Mouse (Mus musculus): ENCODE data around the gene Mgarp.
"Not testable (repeated sequence)": the region's sequence is repeated elsewhere in the genome, so short reads cannot be mapped to it uniquely, and the experiment has no call there.

The Mgarp gene

DNA sequence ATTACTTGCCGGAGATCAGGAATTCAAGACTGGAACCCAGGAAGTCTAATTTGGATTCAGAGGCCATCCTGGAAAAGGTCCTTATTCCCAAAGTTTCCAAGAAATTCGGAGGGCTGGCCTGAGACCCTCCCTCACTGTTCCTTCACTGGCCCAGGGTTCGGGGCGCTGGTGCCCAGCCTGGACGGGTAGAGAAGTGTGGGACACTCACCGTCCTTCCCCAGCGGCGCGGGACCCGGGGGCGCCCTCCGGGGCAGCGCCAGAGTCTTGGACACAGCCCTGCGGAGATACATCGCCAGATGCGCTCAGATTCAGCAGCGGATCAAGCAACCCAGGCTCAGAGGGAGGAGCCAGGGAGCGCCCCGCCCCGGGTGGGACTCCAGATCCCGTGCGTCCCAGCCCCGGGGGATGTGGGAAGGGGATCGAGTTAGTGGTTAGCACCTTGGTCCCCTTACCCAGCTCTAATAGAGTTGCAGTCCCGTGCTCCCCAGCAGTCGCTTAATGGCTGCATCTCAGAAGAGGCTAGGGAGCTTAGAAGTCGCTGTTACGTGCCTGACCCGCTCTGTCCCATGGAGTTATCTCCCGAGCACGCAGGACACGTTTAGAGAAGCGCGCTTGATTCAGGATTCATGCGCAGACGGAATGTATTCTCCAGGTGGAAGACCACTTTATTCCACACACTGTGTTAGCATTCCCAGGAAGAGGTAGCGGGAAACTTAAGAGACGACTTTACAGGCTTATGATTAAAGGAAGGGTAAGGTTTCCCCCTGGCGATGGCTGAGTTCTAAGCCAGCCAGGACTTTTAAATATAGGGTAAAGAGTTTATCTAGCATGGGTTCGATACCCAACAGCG is at the start of gene Mgarp:
Gene Mgarp, minus strand, starts transcription at position 520 of the 850 bp plus-strand sequence.
- peak; percentile 88 for DNase-seq (ENCODE audit: extremely low spot score, low spot score)

DNA sequence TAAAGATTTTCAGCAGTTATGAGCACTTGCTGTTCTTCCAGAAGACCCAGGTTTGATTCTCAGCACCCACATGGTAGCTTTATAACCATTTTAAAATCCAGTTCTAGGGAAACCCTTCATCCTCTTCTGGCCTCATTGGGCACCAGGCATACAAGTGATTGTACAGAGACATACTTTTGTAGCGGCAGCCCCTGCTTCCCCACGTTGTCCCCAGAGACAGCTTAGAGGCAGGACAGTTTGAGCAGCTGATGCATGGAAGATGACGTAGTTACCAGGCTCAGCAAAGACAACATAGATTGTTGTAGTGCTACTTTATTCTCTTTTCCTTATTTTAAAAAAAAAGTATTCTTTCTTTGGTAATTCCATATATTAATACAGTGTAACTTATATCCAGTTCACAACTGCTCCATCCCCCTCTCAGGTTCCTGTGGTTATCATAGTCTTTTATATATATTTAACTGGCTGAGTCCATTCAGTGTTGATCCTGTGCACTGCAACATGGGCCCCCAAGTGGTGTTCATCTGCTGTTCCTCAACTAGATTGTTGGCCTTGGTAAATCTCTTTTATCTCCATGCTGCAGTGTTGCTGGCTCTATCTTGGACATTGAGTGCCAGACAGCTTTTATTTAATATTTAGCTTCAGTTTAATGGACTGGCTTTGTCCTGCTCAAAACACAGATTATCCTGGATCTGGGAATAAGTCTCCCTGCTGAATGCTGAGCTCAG is 38.5 kb upstream of the Mgarp start:
- DNase-seq (ENCODE audit: extremely low spot score, low spot score) = no peak

DNA sequence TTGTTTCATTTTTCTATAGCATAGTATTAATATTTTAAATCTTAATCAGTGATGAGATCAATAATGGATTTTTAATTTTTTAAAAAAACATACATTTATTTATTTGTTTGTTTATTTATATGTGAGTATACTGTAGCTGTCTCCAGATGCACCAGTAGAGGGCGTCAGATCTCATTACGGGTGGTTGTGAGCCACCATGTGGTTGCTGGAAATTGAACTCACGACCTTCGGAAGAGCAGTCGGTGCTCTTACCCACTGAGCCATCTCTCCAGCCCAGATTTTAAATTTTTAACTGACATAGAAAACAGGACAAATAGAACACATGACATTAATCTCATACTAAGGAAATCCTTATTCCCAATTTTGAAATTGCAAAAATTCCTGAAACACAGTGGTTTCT is 37.8 kb upstream of the Mgarp start:
- not testable (repeated sequence) for DNase-seq (ENCODE audit: extremely low spot score, low spot score)

DNA sequence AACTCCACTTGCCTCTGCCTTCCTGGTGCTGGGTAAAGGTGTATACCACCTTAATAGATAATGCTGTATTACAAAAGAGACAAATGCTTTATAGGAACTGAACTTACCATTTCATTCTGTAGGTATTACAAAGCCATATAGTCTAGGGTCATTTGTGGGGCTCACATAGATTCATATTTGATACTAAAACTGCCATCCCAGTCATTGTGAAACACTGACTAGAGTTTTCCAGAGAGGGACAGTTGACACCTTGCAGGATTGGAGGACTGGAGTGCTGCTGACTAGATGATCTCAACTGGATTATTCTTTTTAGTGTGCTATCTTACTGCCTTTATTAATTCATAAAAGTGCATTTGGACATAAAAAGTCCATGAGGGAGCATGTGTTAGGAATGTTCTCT is 28.9 kb upstream of the Mgarp start:
- DNase-seq (ENCODE audit: extremely low spot score, low spot score) = no peak

GRCm38 (mm10) chr3:51421921-51422320 is 25.4 kb upstream of the Mgarp start:
- no peak for DNase-seq (ENCODE audit: extremely low spot score, low spot score)

DNA sequence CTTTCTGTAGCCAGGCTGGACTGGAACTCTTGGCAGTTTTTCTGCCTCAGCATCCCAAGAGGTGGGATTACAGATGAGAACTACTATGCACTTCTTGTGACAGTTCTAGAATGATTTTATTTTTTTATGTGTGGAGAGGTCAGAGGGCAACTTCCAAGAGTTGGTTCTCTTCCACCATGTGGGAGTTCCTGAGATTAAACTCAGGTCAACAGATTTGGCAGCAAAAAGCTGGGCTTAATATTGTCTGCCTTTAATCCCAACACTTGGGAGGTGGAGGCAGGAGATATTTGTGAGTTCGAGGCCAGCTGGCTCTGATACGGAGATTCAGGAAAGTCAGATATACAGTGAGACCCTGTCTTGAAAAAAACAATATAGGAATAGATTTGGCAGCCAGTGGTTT is 21.4 kb upstream of the Mgarp start:
- DNase-seq (ENCODE audit: extremely low spot score, low spot score) = no peak

GRCm38 (mm10) chr3:51417485-51417884 is 20.9 kb upstream of the Mgarp start:
- DNase-seq (ENCODE audit: extremely low spot score, low spot score) = no peak

DNA sequence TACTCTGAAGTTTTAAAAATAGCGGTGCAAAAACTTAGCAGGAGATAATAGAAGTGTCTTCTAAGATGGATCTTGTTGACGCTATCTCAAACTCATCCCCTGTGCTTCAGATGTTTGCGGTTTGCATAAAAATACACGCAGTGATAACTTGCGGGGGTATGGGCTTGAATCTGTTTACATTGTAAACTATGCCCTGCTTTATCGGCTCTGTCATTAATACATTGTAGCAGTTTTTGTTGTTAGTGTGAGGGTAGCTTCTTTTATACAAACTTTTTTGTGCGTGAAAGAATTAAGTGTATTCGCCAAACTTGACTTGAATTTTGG is 20.6 kb upstream of the Mgarp start:
- no peak for DNase-seq (ENCODE audit: extremely low spot score, low spot score)

DNA sequence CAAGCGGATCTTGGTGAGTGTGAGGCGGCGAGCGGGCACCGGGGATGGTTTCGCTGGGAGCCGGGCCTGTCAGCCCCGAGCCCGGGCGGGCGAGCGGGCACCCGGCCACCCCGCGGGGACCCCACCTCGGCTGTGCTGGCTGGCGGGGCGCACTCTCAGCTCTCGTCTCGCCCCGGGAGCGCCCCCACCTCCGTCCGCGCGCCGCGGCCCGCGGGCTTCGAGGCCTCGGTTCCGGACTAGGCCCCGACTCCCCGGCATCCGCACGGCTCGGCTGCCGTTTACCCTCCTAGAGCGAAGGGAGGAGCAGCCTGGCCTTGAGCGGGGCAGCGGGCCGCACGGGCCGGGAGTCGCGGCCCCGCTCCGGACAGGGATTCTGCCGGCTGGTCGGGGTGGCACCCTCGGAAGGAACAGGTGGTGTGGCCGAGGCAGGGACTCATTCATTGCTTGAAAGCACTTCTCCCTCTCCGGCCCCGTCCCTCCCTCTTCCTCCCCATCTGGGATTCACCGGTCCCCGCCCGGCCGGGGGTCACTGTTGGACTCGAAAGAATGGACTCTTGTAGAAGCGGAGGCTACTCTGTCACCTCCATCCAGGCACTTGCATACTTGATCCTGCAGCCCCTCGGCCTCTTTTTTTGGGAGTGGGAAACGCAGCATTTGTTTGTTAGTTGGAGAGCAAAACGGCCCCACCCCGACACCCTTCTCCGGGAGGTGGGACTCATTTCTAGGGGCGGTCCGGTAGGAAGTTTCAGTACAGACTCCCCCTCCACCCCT is 20.0 kb upstream of the Mgarp start:
- peak; percentile 68 for DNase-seq (ENCODE audit: extremely low spot score, low spot score)

- no peak for DNase-seq (ENCODE audit: extremely low spot score, low spot score)
Observed at GRCm38 (mm10) chr3:51416073-51416363, 19.5 kb upstream of the Mgarp start.

DNA sequence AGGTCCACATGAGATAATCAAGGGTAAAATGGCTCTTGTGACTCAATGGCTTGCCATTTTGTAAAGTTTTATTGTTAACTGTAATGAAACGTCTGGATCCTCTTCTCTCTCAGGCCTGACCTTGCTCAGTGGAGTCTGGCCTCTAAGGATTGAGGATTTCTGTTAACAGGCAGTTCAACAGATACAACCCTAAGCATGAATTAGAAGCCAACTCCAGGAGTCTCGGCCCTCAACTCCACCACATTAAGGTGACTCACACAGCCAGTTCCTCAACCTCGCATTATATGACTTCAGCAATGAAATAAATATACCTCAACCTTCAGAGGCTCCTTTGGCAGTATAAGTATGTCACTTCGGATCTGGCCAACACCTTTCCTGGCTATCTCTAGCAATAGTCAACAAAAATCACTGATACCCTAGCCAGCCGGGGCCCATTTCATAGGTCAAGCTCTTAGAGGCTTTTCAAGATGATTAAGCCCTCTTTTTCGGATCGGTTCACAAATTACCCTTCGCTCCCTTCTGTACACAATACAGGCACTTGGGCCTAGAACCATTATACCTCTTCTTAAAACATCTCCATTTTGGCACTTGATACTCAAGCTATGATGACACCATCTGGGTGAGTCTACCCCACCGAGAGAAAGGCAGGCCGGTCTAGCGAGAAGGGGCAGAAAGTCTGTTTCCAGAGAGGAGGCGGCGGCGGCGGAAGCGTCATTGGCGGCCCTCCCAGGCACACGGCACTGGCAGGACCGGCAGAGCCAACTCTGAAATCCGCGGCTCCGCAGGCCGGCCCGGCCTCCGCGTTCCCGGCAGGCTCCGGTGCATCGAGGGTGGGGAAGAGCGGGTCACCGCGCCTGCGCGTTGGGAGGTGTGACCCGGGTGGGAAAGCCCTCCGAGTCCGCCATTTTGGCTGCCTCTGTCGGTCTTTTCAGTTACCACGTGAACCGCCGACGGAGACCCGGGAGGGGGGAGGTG is 18.8 kb upstream of the Mgarp start, which contains the start of gene Naa15:
Gene Naa15, plus strand, starts transcription at position 51 of the 975 bp plus-strand sequence.
- DNase-seq (ENCODE audit: extremely low spot score, low spot score) = peak; percentile 95

GRCm38 (mm10) chr3:51413276-51413675 is 16.7 kb upstream of the Mgarp start:
- no peak for DNase-seq (ENCODE audit: extremely low spot score, low spot score)

GRCm38 (mm10) chr3:51412457-51412856 is 15.9 kb upstream of the Mgarp start:
- no peak for DNase-seq (ENCODE audit: extremely low spot score, low spot score)

GRCm38 (mm10) chr3:51408561-51409183 is 12.1 kb upstream of the Mgarp start, which contains the start of gene Ndufc1:
Gene Ndufc1 (minus strand): TSS chr3:51408988.
- DNase-seq (ENCODE audit: extremely low spot score, low spot score) = peak; percentile 100

GRCm38 (mm10) chr3:51407870-51408560 is 11.5 kb upstream of the Mgarp start:
- DNase-seq (ENCODE audit: extremely low spot score, low spot score) = no peak

GRCm38 (mm10) chr3:51402628-51403027 is 6.1 kb upstream of the Mgarp start:
- DNase-seq (ENCODE audit: extremely low spot score, low spot score) = no peak

DNA sequence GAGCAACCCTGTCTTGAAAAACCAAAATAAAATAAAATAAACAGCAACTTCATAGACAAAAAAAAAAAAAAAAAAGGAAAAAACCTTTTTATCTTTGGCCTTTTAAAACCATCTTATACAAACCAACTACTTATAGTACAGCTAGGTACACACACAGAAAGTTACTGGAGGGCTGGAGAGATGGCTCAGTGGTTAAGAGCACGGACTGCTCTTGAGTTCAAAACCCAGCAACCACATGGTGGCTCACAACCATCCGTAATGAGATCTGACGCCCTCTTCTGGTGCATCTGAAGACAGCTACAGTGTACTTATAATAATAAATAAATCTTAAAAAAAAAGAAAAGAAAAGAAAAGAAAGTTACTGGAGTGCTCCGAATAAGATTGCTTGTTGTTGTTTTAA is 5.5 kb upstream of the Mgarp start:
- DNase-seq (ENCODE audit: extremely low spot score, low spot score) = not testable (repeated sequence)

GRCm38 (mm10) chr3:51400682-51401081 is 4.1 kb upstream of the Mgarp start:
- no peak for DNase-seq (ENCODE audit: extremely low spot score, low spot score)

GRCm38 (mm10) chr3:51399531-51399930 is 3.0 kb upstream of the Mgarp start:
- no peak for DNase-seq (ENCODE audit: extremely low spot score, low spot score)

DNA sequence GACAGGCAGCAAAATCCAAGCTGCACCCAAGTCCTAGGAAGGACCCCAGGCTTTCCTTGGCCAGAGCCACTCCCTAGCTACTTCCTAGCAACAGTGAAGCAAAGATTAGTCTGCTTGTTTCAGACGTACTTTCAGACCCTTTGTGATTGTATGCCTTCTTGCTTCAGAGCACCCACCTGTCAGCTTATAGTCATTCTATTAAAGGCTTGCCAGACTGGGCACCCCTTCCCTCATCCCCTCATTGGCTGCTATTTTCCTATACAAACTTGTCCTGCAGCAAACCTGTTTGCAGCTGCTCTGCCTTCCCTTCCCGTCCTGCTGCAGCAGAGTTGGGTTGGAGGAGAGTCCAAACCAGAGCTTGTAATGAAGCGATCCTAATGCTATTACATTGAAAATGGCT is 2.1 kb upstream of the Mgarp start:
- no peak for DNase-seq (ENCODE audit: extremely low spot score, low spot score)
